Mouse (Mus musculus): Measurements from ENCODE around the gene Slc39a9. TPM values are rescaled to one million over a fixed set of nuclear protein-coding genes. Genes with fewer than 3 reads are reported as not detected.
A peak's percentile ranks its signal among the peaks of the same experiment; 100 is the strongest.

Slc39a9 gene
- total RNA-seq, 2 experiments from 2014 or later = 11.5 to 26.4 TPM

DNA sequence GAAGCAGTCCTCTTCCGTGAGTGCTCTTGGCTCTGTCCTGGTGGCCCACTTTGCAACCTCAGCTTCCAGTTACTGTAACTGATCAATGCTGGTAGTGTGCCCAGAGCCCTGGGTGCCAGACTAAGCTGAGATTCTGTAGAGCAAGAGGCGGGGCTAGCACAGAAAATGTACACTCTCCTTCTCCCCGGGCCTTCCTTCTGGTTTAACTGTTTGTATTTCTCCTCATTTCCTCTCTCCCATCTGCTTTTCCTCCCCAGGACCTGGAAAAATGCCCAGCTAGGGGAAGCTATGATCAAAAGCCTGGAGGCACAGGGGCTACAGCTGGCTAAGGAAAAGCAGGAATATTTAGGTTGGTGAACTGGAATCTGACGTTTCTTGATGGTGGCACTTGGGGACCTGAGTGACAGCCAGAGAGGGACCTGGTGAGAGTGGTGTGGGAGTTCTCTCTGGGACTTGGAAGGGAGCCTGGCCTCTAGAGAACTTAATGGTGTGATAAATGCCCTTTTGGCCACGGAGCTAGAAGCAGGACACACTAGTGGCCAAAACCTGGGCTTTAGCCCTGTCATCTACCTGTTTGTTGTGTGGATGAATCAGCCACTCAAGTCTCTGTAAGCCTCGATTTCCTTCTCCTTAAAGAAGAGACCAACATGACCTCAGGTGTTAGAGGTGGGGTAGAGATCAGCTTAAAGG lies 63.4 kb downstream of the Slc39a9 start:
- no peak for ATAC-seq (replicated peaks; ENCODE audit: poor library complexity)

DNA sequence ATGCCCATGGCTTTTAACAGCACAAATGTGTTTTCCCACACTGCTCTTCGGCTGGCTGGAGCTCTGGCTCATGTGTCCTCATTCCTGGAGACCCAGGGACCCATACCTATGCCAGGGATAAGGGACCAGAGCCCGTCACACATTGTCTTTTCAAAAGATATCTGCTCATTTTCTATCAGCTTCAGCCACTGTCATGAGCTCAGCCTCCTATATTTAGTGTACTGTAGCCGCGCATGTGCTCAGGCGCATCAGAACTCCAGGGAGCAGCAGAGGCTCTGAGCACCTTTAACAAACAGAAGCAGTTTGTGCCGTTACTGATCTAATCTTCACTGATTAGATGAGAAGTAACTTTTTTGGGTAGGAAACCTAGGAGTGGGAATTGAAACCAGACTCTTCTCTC lies 72.2 kb downstream of the Slc39a9 start:
- no peak for ATAC-seq (replicated peaks; ENCODE audit: poor library complexity)

DNA sequence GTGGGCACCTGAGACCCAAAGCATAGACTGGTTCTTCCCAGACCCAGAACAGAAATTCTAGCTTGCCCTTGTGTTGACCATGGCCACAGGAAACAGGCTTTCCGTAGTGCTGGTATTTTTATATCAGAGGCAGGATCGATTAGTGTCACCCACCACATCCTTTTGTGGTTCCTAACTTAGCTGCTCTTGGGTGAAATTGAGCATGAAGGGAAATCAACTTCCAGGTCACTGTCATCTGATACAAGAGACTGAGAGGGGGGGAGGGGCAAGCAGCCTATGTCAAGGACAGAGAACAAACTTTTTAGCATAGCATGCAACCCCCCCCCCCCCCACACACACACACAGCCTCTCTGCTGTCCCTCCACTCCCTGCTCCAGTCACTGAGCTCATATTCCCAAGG lies 75.5 kb downstream of the Slc39a9 start:
- ATAC-seq (replicated peaks; ENCODE audit: poor library complexity) = no peak

DNA sequence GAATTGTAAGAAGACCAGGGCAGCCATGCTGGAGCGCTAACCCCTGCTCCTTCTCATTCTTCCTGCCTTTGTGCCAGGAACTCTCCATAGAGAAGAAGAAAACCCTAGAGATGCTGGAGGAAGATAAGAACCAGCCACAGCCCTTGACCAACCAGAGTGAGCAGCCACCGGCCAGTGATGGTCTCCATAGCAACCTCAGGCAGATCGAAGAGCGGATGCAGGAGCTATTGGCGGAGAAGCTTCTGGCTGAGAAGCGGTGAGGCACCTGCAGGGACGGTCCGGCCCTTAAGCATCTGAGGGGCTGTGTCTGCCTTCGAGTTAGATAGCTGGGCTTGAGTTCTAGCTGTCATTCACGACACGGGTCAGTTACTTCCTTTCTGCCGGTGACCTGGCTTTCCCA lies 76.8 kb downstream of the Slc39a9 start:
- no peak for ATAC-seq (replicated peaks; ENCODE audit: poor library complexity)

DNA sequence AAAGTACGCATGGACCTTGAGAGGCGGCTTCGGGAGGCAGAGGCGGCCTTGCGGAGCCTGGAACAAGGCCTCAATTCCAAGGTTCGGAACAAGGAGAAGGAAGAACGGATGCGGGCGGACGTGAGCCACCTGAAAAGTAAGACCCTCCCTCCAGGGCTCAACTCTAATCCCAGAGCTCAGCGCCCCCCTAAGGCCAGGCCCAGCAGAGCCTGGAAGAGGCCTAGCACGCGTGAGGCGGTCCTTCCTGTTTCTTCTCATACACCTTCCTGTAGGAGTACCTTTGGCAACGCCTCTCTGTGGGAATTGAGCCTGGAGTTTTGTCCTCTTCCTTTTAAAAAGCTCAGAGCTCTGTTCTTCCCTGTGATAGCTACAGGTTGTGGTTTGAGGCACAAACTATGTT lies 77.8 kb downstream of the Slc39a9 start:
- ATAC-seq (replicated peaks; ENCODE audit: poor library complexity) = no peak

DNA sequence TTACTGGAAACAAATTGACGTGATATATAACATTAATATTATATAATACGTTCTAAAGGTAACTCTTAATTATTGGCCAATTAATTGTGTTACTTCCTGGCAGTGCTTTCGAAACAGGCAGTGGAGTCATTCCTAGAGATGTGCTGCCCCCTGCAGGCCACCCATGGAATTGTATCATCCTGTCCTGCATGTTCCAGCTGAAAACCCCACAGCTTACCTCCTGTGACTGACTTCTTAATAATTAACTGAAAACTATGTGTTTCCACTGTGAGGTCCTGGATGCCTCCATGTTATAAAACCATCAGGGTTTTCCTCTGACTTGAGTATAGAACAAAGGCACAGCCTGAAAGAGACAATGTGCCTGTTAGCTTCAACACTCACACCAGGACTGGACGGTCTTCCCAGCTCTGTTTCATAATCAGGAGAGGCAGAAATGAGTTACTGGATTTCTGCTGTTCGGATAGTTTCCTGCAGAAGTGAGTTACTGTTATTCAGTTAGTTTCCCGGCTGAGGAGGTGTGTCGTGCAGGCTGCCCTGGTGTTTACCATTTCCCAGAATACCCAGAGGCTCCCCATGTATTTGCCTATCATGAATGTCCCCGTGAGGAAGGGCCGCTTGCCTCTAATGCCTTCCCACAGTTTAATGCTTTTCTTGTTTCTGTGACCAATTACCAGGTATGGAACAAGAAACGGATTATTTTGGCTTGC lies 81.3 kb downstream of the Slc39a9 start:
- ATAC-seq (replicated peaks; ENCODE audit: poor library complexity) = peak; percentile 94

DNA sequence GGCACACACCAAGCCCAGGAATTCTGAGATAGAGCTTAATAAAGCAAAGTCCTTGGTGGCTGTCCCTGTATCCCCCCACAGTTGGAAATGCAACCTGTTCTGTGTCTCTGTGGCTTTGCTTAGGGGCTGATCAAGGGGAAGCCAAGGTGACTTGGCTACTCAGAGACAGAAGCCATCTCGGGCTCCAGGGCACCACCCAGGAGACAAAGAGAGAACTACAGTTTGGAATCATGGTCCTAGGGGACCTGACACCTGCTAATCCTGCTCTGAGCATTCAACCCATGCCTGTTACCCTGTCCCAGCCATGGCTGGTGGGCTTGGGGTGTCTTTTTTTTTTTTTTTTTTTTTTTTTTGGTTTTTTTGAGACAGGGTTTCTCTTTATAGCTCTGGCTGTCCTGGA lies 84.5 kb downstream of the Slc39a9 start:
- no peak; the same call in 1 of the 2 replicates for ATAC-seq (replicated peaks; ENCODE audit: poor library complexity)

DNA sequence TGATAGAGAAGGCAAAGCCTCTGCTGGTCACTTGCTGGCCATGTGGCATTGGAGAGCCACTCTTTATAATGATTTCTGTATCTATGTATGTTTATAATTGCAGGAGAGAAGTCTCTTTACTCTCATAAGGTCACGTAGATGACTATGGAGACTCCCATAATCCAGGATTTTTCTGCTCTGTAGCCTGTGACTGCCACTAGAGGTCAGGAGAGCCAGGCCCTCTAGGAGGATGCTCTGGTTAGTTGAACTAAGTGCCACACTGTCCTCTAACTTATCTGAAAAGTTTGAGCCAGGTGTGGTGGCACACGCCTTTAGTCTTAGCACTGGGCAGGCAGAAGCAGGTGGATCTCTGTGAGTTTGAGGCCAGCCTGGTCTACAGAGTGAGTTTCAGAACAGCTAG lies 85.1 kb downstream of the Slc39a9 start:
- ATAC-seq (replicated peaks; ENCODE audit: poor library complexity) = 0 out of 2 replicates have a peak, but pooled peaks have one; percentile 28

DNA sequence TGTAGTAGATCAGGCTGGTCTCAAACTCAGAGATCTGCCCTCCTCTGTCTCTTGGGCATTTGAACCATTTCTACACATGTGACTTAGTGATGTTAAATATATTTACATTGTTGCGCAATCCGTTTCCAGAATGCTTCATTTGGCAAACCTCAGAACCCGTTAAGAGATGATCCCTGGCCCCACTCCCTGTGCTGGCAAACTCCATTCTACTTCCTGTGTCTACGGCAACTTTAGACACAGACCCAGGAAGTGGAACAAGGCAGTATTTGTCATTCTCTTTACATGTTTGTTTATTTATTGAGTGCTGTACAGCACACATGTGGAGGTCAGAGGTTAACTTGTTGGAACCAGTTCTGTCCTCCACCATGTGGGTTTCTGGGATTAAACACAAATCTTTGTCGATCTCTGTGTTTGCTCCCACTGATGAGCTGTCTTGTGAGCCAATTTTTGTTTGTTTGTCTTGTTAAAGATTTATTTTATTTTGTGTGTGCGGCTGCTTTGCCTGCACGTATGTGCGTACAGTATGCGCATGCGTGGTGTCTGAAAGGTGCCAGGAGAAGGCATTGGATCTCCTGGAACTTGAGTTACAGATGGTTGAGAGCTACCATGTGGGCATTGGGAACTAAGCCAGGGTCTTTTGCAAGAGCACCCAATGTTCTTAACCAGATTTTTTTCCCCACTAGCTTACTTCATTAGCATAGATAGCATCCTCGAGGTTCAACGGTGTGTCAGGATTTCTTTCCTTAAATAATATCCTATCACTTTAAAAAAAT lies 86.3 kb downstream of the Slc39a9 start:
- 0 out of 2 replicates have a peak, but pooled peaks have one; percentile 13 for ATAC-seq (replicated peaks; ENCODE audit: poor library complexity)

DNA sequence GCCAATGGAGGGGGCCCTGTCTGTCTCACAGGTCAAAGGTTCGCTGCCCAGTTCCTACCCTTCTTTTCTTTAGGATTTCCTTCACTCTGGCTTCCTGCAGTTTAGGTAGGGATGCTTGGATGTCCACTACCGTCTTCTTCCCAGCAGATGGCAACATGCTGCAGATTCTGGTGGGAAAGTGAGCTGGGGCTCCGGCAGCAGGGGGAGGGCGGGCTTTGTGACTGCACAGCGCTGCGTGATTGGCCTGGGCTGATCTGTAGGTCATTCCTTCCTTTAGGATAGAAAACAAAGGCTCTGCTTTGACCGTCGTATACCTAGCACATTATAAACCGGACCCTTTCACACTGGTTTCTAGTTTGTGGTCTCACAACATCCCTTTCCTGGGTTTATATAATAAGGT lies 86.9 kb downstream of the Slc39a9 start:
- peak; percentile 87 for ATAC-seq (replicated peaks; ENCODE audit: poor library complexity)

Other genes starting within 250 kb of the Slc39a9 start
- gene Dcaf5, start 207.3 kb upstream of the Slc39a9 start, total RNA-seq (2015) = 8.1 and 9.6 TPM in 2 replicates
- 13.5 and 15.0 TPM in 2 replicates for gene Dcaf5, start 207.3 kb upstream of the Slc39a9 start, total RNA-seq (2017)
- gene Exd2, start 180.8 kb upstream of the Slc39a9 start, total RNA-seq (2015) = 11.3 and 13.8 TPM in 2 replicates
- 9.3 and 18.8 TPM in 2 replicates for gene Exd2, start 180.8 kb upstream of the Slc39a9 start, total RNA-seq (2017)
- not detected in 2 replicates for gene Galnt16, start 125.6 kb upstream of the Slc39a9 start, total RNA-seq (2015)
- not detected in 2 replicates for gene Galnt16, start 125.6 kb upstream of the Slc39a9 start, total RNA-seq (2017)
- 117 TPM in 2 replicates for gene Erh, start 458 bp downstream of the Slc39a9 start, total RNA-seq (2015)
- 96.3 and 127 TPM in 2 replicates for gene Erh, start 458 bp downstream of the Slc39a9 start, total RNA-seq (2017)
- gene Plekhd1, start 48.7 kb downstream of the Slc39a9 start, total RNA-seq (2015) = not detected in 2 replicates
- gene Plekhd1, start 48.7 kb downstream of the Slc39a9 start, total RNA-seq (2017) = not detected in 2 replicates
- gene Ccdc177, start 116.8 kb downstream of the Slc39a9 start, total RNA-seq (2015) = not detected in 2 replicates
- 0.12 TPM in 1 of 2 replicates, not detected in the other for gene Ccdc177, start 116.8 kb downstream of the Slc39a9 start, total RNA-seq (2017)
- gene Susd6, start 146.6 kb downstream of the Slc39a9 start, total RNA-seq (2015) = 12.8 and 14.5 TPM in 2 replicates
- gene Susd6, start 146.6 kb downstream of the Slc39a9 start, total RNA-seq (2017) = 15.9 and 19.4 TPM in 2 replicates

All from megakaryocyte progenitor cell, adult 5-6 weeks (primary cell).